Mouse (Mus musculus) bone marrow macrophage, adult 2 months (primary cell): ENCODE measurements around the gene Prpf6. TPM values are rescaled to one million over a fixed set of nuclear protein-coding genes. Genes with fewer than 3 reads are reported as not detected.

Experiments used
- H3K27ac ChIP-seq: 2 replicates; pipeline ENCODE4 v1.5.1; 2012; ENCODE audit warnings: low read depth, low read length; ENCODE audit not compliant: insufficient read depth
- H3K4me1 ChIP-seq: 2 replicates; pipeline ENCODE4 v1.6.1; 2012; ENCODE audit warnings: low read length; ENCODE audit not compliant: control insufficient read depth, insufficient read depth
- H3K4me3 ChIP-seq: 2 replicates; pipeline ENCODE4 v1.5.1; 2012; ENCODE audit warnings: mild to moderate bottlenecking, low read length, moderate library complexity; ENCODE audit not compliant: insufficient read depth
- CTCF ChIP-seq: IDR thresholded peaks from 2 replicates; pipeline ENCODE4 v1.5.1; 2012; ENCODE audit warnings: low read depth, mild to moderate bottlenecking, low read length, moderate library complexity
- POLR2A ChIP-seq: IDR thresholded peaks from 2 replicates; pipeline ENCODE4 v1.6.1; 2012; ENCODE audit warnings: mild to moderate bottlenecking, low read depth, low read length, borderline replicate concordance
- polyA plus RNA-seq: library from polyadenylated mRNA; stranded (reverse); fragments of >200 nt; gene quantifications from 2 replicates; pipeline ENCODE4 v1.2.4, GENCODE M21; 2012; ENCODE audit not compliant: missing spikeins, insufficient read depth, insufficient read length

Prpf6 gene
- polyA plus RNA-seq, 1 experiment: 45.7 TPM

DNA sequence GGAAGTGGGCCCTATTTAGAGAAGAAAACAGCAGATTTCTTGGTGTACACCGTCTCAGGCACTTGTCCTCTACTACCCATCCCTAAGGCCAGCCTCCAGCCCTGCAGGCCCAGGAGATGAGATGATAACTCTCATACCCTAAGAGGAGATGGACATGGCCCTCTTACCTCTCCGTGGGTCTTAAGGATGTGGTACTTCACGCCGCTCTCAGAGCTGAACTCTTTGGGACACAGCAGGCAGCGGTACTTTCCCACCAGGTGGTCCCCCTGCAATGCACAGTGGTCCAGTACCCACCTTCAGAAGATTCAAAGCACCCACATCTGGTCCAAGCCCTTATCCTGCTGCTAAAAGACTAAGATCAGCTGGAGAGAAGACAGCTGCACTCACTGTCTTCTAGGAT lies 6.2 kb upstream of the Prpf6 start:
- no peak for TF ChIP-seq POLR2A
- no peak for TF ChIP-seq CTCF
- Histone ChIP-seq H3K4me3 (no peak overlapping the region), H3K4me1 (peaks cover 6% of the 10 kb centered on the region), H3K27ac (no peak overlapping the region)

DNA sequence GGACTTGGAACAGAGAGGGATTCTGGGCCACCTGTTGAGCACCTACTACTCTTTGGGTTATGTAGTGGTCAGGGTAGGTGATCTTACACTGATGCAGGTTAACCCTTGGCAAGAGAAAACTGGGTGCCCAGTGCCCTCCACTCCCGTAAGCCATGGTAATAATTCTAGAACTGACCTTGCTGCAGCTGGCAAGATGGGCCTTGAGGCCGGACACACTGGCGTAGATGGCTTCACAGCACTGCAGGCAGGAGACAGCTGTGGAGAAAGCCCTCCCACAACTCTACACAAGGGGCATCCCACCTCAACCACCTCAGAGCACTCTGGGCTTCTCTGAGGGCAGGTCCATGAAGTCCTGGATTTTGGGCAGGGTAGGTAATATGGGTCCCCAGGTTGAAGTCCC lies 5.5 kb upstream of the Prpf6 start:
- Histone ChIP-seq H3K4me3 (no peak overlapping the region), H3K4me1 (peaks cover 6% of the 10 kb centered on the region), H3K27ac (no peak overlapping the region)
- no peak for TF ChIP-seq POLR2A
- TF ChIP-seq CTCF: no peak

DNA sequence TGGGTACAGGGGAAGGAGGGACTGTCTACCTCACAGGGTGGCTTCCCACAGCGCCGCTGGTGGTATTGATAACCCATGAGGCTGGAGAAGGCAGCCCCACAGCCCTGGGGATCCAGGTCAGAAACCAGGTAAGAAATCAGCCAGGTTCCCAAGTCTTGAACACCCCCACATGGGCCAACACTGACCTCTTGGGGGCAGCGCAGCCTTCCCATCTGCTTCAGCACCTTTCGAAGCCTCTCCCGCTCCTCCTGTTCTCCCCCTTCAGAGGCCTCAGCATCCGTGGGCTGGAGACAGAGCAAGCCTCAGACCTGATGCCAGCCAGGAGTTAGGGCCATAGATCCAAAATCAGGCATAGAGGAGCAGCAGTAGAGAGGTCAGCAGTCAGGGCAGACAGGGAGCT lies 3.9 kb upstream of the Prpf6 start:
- TF ChIP-seq CTCF: no peak
- TF ChIP-seq POLR2A: no peak
- peaks cover 4% of the 10 kb centered on the region; the same call in 1 of the 2 replicates for H3K4me1 ChIP-seq

DNA sequence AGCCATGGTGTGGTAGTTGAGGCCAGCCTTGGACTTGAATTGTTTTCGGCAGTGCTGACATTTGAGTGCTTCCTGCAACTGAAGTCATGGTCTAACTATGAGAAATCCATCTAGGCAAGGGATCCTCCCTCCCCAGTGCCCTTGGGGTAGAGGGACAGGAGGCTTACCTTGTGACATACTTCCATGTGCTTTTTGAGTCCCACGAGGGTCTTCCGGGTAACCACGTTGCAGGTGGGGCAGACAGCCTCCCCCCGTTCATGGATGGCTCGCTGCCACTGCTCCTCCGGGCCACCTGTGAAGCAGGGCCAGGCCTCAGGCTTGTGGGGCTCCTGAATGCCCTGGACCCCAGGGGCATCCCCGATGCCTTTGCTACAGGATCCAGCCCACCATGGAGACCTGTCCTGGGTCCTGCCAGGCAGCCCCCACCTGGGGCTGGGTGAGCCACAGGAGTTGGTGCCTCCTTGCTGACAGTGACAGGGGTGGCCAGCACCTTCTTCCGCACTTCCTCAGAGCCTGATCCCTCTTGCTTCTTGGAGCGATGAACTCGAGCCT lies 3.4 kb upstream of the Prpf6 start:
- Histone ChIP-seq H3K4me1 (peaks cover 5% of the 10 kb centered on the region; the same call in 1 of the 2 replicates), H3K27ac (no peak overlapping the region), H3K4me3 (no peak overlapping the region)
- TF ChIP-seq CTCF (no peak), POLR2A (no peak)

More for the DNA sequence above, 3.9 kb upstream of the Prpf6 start:
- Histone ChIP-seq H3K4me3 (no peak overlapping the region), H3K27ac (no peak overlapping the region)

DNA sequence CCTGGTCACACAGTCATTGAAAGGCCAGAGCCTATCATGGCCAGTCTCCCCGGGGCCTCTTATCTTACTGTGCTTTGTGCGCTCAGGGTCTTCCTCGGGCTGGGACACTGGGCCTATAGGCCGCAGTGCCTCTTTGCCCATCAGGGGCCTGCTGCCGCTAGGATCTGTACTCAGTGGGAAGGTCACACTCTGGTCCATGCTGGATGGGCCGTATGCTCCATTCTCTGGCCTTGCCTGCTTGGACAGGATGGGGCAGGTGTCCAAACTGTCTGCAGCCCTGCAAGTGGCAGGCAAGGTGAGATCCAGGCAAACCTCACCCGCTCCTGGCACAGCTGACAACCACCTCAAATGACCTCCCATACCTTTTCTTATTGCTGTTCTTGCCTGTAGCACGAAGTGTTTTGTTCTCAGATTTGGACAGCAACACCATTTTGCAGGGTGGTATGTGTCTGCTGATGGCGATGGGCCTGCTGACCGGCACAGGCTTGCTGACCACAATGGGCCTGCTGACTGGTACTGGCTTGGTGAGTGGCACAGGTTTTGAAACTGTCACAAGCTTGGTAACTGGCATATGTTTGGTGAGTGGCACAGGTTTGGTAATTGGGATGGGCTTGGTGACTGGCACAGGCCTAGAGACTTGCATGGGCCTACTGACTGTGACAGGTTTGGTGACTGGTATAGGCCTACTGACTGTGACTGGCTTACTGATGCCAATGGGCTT lies 2.5 kb upstream of the Prpf6 start:
- Histone ChIP-seq H3K4me1 (peaks cover 9% of the 10 kb centered on the region), H3K4me3 (no peak overlapping the region), H3K27ac (no peak overlapping the region)
- TF ChIP-seq CTCF (no peak), POLR2A (no peak)

DNA sequence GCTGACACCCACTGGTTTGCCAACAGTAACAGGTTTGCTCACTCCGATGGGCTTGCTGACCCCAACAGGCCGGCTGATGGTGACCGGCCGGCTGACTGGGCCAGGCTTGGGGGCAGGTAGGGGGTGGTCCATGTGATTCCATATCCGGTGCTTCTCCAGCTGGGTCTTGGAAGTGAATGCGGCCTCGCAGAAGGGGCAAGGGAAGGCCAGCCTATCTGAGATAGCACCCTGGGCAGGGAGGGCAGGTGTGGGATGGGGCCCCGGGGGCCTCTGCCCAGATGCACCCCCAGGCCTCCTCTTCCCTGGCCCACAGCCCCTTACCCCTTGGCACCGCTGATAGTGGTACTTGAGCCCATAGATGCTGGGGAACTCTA lies 1.9 kb upstream of the Prpf6 start:
- TF ChIP-seq CTCF (no peak), POLR2A (no peak)
- H3K27ac ChIP-seq: no peak overlapping the region
- no peak overlapping the region for H3K4me3 ChIP-seq
- H3K4me1 ChIP-seq: peaks cover 9% of the 10 kb centered on the region

DNA sequence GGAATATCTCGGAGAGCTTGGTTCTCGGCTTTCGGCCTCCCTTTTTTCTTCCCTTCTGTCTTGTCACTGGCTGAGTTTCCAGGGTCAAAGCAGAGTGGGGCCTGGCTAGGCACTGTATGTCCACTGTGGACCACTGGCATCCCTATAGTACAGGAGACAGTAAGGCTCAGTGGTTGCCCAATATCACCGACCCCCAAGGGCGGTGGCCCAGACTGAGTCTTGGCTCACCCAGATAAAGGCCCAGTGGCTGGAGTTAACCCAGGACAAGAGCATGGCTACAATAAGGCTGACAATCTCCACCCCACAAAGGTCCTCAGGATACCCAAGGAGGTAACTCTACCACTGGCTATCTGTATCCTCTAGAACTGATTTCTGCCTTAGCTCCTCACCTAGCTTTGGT lies 1.2 kb upstream of the Prpf6 start:
- no peak overlapping the region for H3K27ac ChIP-seq
- H3K4me1 ChIP-seq: peaks cover 9% of the 10 kb centered on the region
- no peak overlapping the region for H3K4me3 ChIP-seq
- TF ChIP-seq POLR2A: no peak
- no peak for TF ChIP-seq CTCF

DNA sequence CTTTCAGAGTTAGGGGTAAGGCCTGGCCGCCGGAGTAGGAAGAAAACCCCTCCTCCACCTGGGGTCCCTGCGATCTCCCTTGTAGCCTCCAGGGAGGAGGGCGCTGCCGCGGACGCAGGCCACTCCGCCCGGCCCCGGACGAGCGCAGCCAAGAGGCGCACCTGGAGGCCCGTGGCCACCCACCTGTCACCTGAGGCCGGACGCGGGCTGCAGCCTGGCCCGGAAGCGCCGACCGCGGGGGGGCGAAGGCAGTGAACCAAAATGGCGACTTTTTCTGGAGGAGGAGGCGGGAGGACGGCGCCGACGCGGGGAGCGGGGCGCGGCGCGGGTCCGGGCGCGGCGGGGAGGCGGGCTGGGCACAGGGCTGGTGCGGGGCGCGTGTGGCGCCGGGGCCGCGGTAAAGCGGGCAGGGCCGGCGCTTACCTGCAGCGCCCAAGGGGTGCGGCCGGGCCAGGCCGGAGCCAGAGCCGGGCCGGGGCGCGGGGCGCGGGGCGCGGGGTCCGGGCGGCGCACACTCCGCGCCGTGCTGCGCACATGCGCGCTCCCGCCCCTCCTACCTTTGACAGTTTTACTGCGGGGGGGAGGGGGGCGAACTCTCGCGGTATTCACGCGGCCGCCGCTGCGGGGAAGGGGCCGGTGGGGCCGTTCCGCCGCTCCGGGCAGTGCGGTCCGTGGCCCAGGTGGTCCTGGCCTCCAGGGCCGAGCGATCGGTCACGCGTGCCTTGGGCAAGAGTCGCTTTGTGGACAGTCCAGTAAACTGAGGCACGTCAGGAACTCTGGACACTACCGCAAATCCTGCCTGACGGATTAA lies 768 bp downstream of the Prpf6 start, which contains the start of gene Zfp512b:
TSS of gene Zfp512b (minus strand) at position 573 of the 811 bp plus-strand sequence.
- TF ChIP-seq POLR2A: 0 out of 2 replicates have a peak, but pooled peaks have one; percentile 6
- no peak for TF ChIP-seq CTCF
- Histone ChIP-seq H3K27ac (peak within 1 kb of the TSS; percentile 43), H3K4me1 (peaks cover 11% of the 10 kb centered on the region), H3K4me3 (peak within 1 kb of the TSS; percentile 82)

DNA sequence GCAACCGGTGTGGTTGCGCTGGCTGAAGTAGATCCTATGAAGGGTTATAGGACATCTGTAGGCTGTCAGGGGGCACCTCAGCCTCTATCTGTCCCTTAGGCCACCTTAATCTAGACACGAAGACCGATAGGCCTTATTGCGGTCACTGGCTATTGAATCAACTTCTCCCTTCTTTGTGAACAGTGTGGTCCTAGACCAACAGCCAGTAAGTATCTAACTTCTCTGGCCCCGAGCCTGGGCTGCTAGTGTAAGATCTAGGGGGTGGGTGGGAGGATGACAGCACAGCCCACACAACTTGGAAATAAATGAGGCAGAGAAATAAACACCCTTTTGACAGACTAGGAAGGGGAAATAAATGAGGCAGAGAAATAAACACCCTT lies 1.4 kb downstream of the Prpf6 start:
- TF ChIP-seq CTCF: no peak
- TF ChIP-seq POLR2A: no peak
- Histone ChIP-seq H3K4me3 (peak overlapping the region; percentile 82), H3K27ac (peak overlapping the region; percentile 43), H3K4me1 (peaks cover 16% of the 10 kb centered on the region)

DNA sequence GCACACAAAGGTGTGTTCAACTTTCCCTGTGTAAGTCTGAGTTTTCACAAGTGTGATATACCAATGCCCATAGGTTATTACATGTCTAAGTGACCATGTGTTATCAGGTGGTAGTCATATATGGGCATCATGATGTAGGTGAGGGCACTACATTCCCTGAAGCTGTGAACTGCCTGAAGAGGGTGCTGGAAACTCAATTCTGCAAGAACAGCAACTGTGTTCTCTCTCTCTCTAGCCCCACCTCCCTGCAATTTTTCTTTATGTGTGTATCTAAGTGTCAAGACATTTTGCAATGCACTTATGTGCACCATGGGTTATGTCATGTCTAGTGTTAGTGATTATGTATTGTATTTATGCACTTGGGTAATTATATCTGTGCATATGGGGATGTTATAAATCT lies 2.3 kb downstream of the Prpf6 start:
- Histone ChIP-seq H3K4me3 (no peak overlapping the region), H3K4me1 (peaks cover 19% of the 10 kb centered on the region), H3K27ac (no peak overlapping the region)
- TF ChIP-seq CTCF: no peak
- no peak for TF ChIP-seq POLR2A
